Mouse (Mus musculus) forebrain, embryonic 14.5 days (tissue): Measurements from ENCODE around the gene Prl3d2. TPM values are rescaled to one million over a fixed set of nuclear protein-coding genes. Genes with fewer than 3 reads are reported as not detected.
"Not testable (repeated sequence)": the region's sequence is repeated elsewhere in the genome, so short reads cannot be mapped to it uniquely, and the experiment has no call there.

Source experiments
- ATAC-seq: fragments of 200-750 bp; cut with Nextera tagmentation; 2 replicates; pipeline ENCODE4 v1.8.0; 2017; ENCODE audit warnings: mild to moderate bottlenecking, moderate library complexity
- DNase-seq: peaks from one replicate; pipeline ENCODE4 v3.0.0-alpha.2; 2015; ENCODE audit warnings: low spot score
- H3K27ac ChIP-seq: fragments of 300-500 bp; sonication (generic); 2 replicates; pipeline ENCODE4 v1.5.1; 2014; ENCODE audit warnings: low read depth, mild to moderate bottlenecking, control low read depth, low read length, moderate library complexity
- H3K27me3 ChIP-seq: fragments of 300-500 bp; sonication (generic); replicated peaks from 2 replicates; pipeline ENCODE4 v1.6.1; 2014; ENCODE audit warnings: low read length, control low read depth, mixed read lengths; ENCODE audit not compliant: control insufficient read depth, insufficient read depth
- H3K36me3 ChIP-seq: fragments of 300-500 bp; sonication (generic); 2 replicates; pipeline ENCODE4 v1.6.1; 2014; ENCODE audit warnings: low read length, control low read depth; ENCODE audit not compliant: control insufficient read depth, insufficient read depth
- H3K4me1 ChIP-seq: fragments of 300-500 bp; sonication (generic); 2 replicates; pipeline ENCODE4 v1.6.1; 2014; ENCODE audit warnings: antibody characterized with exemption, low read length, control low read depth; ENCODE audit not compliant: control insufficient read depth, insufficient read depth
- H3K4me2 ChIP-seq: fragments of 300-500 bp; sonication (generic); 2 replicates; pipeline ENCODE4 v1.6.1; 2014; ENCODE audit warnings: mild to moderate bottlenecking, control low read depth, low read length
- H3K4me3 ChIP-seq: fragments of 300-500 bp; sonication (generic); 2 replicates; pipeline ENCODE4 v1.5.1; 2014; ENCODE audit warnings: low read depth, low read length, control low read depth
- H3K9ac ChIP-seq: fragments of 300-500 bp; sonication (generic); 2 replicates; pipeline ENCODE4 v1.6.1; 2014; ENCODE audit warnings: mild to moderate bottlenecking, low read length, control low read depth, moderate library complexity
- H3K9me3 ChIP-seq: fragments of 300-500 bp; sonication (generic); replicated peaks from 2 replicates; pipeline ENCODE4 v1.6.1; 2016; ENCODE audit warnings: low read length, control low read depth, mixed read lengths; ENCODE audit not compliant: control insufficient read depth
- WGBS: fragments of 180-500 bp; shearing (Covaris S2); extraction: QIAGEN DNeasy Blood & Tissue Kit; methylation state at CpG from one replicate; pipeline ENCODE4 v1.1.7; 2014; 5-methylcytosine and 5-hydroxymethylcytosine counted together
- polyA plus RNA-seq: library from polyadenylated mRNA; unstranded; fragments of >200 nt; fragmentation: Nextera tagmentation; extraction: Ambion mirVana; gene quantifications from 2 replicates; pipeline ENCODE4 v1.2.1, GENCODE M21; 2014

Gene Prl3d2
- polyA plus RNA-seq = not detected in 2 replicates

GRCm38 (mm10) chr13:27121398-27121797, at the start of gene Prl3d2:
Gene Prl3d2, plus strand, starts transcription at chr13:27121698.
- H3K4me3 ChIP-seq, H3K4me2 ChIP-seq, ATAC-seq, H3K9ac ChIP-seq, H3K9me3 ChIP-seq, H3K4me1 ChIP-seq, DNase-seq, H3K27ac ChIP-seq, H3K36me3 ChIP-seq, H3K27me3 ChIP-seq: not testable (repeated sequence)
- WGBS = 81% methylated on average over 3 of the region's 4 CpGs

DNA sequence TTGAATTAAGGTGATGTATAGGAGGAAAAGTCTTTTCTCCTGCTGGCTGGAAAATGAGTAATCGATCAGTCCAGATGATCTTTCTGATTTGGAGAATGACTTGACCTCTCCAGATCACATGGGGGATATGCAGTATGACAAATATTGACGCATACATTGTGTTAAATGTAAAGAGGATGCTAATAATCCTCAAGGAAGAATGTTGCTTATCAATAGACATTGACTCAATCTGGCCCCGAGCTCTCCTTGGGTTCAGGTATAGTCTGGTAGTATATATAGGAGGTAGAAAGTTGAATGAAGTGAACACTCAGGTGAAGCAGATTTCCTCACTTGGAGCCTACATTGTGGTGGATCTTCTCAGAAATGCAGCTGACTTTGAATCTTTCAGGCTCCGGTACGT, 27.6 kb upstream of the Prl3d2 start, which contains the start of gene Prl3d1:
Gene Prl3d1, plus strand, starts transcription at position 301 of the 400 bp plus-strand sequence.
- not testable (repeated sequence) for ATAC-seq, H3K36me3 ChIP-seq, H3K4me3 ChIP-seq, H3K9me3 ChIP-seq, DNase-seq, H3K27ac ChIP-seq, H3K27me3 ChIP-seq, H3K4me2 ChIP-seq, H3K4me1 ChIP-seq, H3K9ac ChIP-seq
- 92% methylated on average over 5 of the region's 5 CpGs for WGBS

DNA sequence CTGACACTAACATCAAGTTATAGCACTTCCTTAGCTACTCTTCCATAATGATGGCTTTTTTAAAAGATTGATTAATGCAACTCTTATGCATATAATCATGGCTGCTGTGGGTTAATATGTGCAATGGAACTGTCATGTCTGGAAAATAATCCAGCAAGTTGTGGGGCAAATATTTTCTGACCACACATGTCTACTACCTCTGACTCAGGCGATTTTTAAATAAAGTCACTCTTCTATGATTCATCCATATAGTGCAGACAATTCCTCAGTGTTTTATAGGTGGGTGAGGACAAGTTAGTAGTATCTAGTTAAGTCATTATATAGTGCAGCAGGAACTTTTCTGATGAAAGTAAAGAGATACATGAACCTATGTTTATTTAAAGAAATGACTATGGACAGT, 26.8 kb downstream of the Prl3d2 start:
- Histone ChIP-seq H3K4me1 (no peaks in the 10 kb centered on the region), H3K27ac (no peak overlapping the region), H3K9ac (no peak overlapping the region), H3K4me3 (no peak overlapping the region), H3K4me2 (no peak overlapping the region), H3K9me3 (no peaks in the 10 kb centered on the region), H3K36me3 (no peaks in the 10 kb centered on the region), H3K27me3 (no peaks in the 10 kb centered on the region)
- ATAC-seq (no peak), DNase-seq (no peak)
- WGBS = 63% methylated on average over 1 of the region's 1 CpGs

- H3K4me3 ChIP-seq, H3K9me3 ChIP-seq, ATAC-seq, H3K27ac ChIP-seq, H3K36me3 ChIP-seq, H3K4me2 ChIP-seq, DNase-seq, H3K4me1 ChIP-seq, H3K27me3 ChIP-seq, H3K9ac ChIP-seq: not testable (repeated sequence)
- WGBS = 89% methylated on average over 2 of the region's 3 CpGs
Measured at GRCm38 (mm10) chr13:27156490-27156889, 35.0 kb downstream of the Prl3d2 start, which contains the start of gene Prl3d3. Gene Prl3d3, plus strand, starts transcription at chr13:27156790.

Other genes starting within 250 kb of the Prl3d2 start
- not detected in 2 replicates for gene Prl, start 64.1 kb upstream of the Prl3d2 start, polyA plus RNA-seq
- not detected in 2 replicates for gene Prl3d1, start 27.5 kb upstream of the Prl3d2 start, polyA plus RNA-seq
- gene Prl3d3, start 35.1 kb downstream of the Prl3d2 start, polyA plus RNA-seq = not detected in 2 replicates
- not detected in 2 replicates for gene Prl3c1, start 75.0 kb downstream of the Prl3d2 start, polyA plus RNA-seq
- gene Prl3b1, start 120.1 kb downstream of the Prl3d2 start, polyA plus RNA-seq = not detected in 2 replicates
- not detected in 2 replicates for gene Prl3a1, start 137.7 kb downstream of the Prl3d2 start, polyA plus RNA-seq
- gene Prl6a1, start 190.9 kb downstream of the Prl3d2 start, polyA plus RNA-seq = not detected in 2 replicates
- gene Prl8a2, start 224.0 kb downstream of the Prl3d2 start, polyA plus RNA-seq = not detected in 2 replicates